Mouse (Mus musculus) stomach, embryonic 15.5 days (tissue): ENCODE measurements around the gene Rab5c. TPM values are rescaled to one million over a fixed set of nuclear protein-coding genes. Genes with fewer than 3 reads are reported as not detected.

Source experiments
- ATAC-seq: fragments of 200-750 bp; cut with Nextera tagmentation; 2 replicates; pipeline ENCODE4 v1.8.0; 2017; ENCODE audit warnings: low read depth, moderate number of reproducible peaks, moderate TSS enrichment; ENCODE audit not compliant: insufficient read depth, low FRiP score
- H3K27ac ChIP-seq: fragments of 300-500 bp; sonication (generic); 2 replicates; pipeline ENCODE4 v1.5.1; 2015; ENCODE audit warnings: mild to moderate bottlenecking, inconsistent platforms
- H3K27me3 ChIP-seq: fragments of 300-500 bp; sonication (generic); replicated peaks from 2 replicates; pipeline ENCODE4 v1.6.1; 2015; ENCODE audit warnings: inconsistent platforms
- H3K36me3 ChIP-seq: fragments of 300-500 bp; sonication (generic); 2 replicates; pipeline ENCODE4 v1.6.1; 2015; ENCODE audit warnings: inconsistent platforms
- H3K4me1 ChIP-seq: fragments of 300-500 bp; sonication (generic); 2 replicates; pipeline ENCODE4 v1.6.1; 2015; ENCODE audit warnings: inconsistent platforms
- H3K4me2 ChIP-seq: fragments of 300-500 bp; sonication (generic); 2 replicates; pipeline ENCODE4 v1.6.1; 2015; ENCODE audit warnings: mild to moderate bottlenecking, inconsistent platforms
- H3K4me3 ChIP-seq: fragments of 300-500 bp; sonication (generic); replicated peaks from 2 replicates; pipeline ENCODE4 v1.5.1; 2015; ENCODE audit warnings: inconsistent platforms
- H3K9ac ChIP-seq: fragments of 300-500 bp; sonication (generic); 2 replicates; pipeline ENCODE4 v1.6.1; 2015; ENCODE audit warnings: inconsistent platforms
- H3K9me3 ChIP-seq: fragments of 300-500 bp; sonication (generic); 2 replicates; pipeline ENCODE4 v1.6.1; 2016; ENCODE audit warnings: inconsistent platforms
- WGBS: fragments of 180-500 bp; shearing (Covaris S2); methylation state at CpG from one replicate; pipeline ENCODE4 v1.1.7; 2015; 5-methylcytosine and 5-hydroxymethylcytosine counted together
- polyA plus RNA-seq: library from polyadenylated mRNA; unstranded; fragments of >200 nt; fragmentation: Nextera tagmentation; extraction: Ambion mirVana; gene quantifications from 2 replicates; pipeline ENCODE4 v1.2.1, GENCODE M21; 2015

The Rab5c gene
- polyA plus RNA-seq, 1 experiment from 2014 or later: 25.5 TPM

DNA sequence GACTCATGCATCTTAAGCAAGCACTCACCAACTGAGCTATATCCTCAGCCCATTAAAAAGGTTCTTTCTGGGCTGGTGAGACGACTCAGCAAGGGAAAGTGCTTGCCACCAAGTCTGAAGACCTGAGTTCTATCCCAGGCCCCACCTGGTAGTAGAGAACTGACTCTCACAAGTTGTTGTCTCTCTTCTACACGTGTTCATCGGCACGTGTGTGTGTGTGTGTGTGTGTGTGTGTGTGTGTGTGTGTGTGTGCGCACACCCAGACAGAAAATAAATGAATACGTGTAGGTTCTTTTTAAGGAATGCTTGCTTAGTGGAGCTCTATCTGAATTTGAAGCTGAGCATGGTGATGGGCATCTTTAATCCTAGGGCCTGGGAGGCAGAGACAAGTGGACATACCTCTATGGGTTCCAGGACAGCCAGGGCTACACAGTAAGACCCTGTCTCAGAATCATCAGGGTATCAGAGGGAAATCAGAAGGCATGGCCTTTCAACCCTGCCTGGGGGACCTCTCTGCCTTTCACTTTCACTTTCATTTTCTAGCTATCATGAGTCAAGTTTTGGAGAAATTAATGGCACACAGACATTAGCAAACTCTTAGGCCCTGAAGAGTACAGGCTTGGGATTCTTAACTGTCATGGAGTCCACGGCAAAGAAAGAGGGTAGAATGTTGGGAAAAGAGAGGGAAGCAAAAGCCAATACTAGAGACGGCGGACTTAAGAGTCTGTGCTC is 2.7 kb downstream of the Rab5c start:
- Histone ChIP-seq H3K27ac (no peak overlapping the region), H3K4me1 (peaks cover 23% of the 10 kb centered on the region), H3K9ac (no peak overlapping the region), H3K36me3 (no peaks in the 10 kb centered on the region), H3K9me3 (no peaks in the 10 kb centered on the region), H3K4me3 (peak overlapping the region; percentile 100), H3K27me3 (no peaks in the 10 kb centered on the region), H3K4me2 (peak overlapping the region; percentile 75)
- ATAC-seq: no peak
- WGBS: 88% methylated on average over 9 of the region's 9 CpGs

DNA sequence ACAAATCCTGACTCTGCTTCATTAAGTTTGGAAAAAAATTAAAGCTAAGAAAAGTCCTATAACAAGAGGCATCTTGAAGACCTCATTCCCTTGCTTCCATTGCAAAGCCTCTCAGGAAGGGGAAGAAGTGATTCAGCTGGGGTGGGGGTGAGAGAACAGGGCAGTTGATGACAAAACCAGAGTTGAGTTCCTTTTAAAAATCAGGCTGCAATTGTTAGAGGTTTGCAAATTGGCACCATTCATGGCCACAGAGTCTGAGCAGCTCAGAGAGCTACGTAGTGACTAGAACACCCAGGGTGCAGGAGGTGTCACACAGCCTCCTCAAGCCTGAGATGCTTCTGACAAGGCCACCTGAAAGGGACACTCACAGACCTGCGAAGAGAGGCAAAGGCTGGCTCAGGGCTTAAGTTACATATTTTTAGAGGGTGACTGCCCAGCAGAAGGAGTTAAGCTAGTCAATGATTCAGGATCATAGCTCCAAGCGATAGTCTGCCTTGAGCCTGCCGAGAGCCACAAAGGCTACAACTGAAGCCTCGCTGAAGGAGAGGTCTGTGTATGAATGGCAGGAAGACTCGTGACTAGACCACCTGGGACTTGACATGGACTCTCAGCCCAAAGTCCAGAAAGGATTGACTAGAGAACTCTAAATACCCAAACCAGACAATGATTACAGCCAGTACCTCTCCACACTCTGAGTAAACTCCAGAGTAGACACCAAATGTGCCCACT is 7.4 kb downstream of the Rab5c start:
- no peak overlapping the region for H3K4me3 ChIP-seq
- ATAC-seq: no peak
- no peaks in the 10 kb centered on the region for H3K27me3 ChIP-seq
- H3K9me3 ChIP-seq: no peaks in the 10 kb centered on the region
- H3K9ac ChIP-seq: no peak overlapping the region
- no peaks in the 10 kb centered on the region for H3K36me3 ChIP-seq
- no peak overlapping the region for H3K4me2 ChIP-seq
- WGBS: 85% methylated on average over 6 of the region's 6 CpGs
- no peak overlapping the region for H3K27ac ChIP-seq
- peaks cover 4% of the 10 kb centered on the region for H3K4me1 ChIP-seq

DNA sequence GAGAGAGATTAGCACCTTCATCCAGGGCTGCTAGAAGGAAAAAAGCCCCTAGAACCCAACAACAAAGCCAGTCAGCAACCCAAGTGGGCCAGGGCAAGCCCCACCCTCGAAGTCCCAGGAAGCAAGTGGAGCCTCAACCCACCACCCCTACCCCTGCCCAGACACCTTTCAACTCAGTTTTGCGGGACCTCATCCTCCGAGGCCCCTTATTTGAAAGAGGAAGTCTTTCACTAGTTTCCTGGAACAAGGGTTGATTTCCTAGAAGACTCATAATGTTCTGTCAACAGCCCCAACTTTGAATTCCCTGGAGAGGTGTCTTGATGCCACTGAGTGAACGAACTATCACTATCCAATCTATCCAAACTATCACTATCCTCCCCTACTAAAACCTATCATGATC is 8.0 kb downstream of the Rab5c start:
- no peak overlapping the region for H3K4me3 ChIP-seq
- H3K4me2 ChIP-seq: no peak overlapping the region
- no peaks in the 10 kb centered on the region for H3K27me3 ChIP-seq
- peaks cover 5% of the 10 kb centered on the region for H3K4me1 ChIP-seq
- no peaks in the 10 kb centered on the region for H3K9me3 ChIP-seq
- H3K9ac ChIP-seq: no peak overlapping the region
- ATAC-seq: no peak
- H3K36me3 ChIP-seq: no peaks in the 10 kb centered on the region
- H3K27ac ChIP-seq: no peak overlapping the region
- WGBS: 80% methylated on average over 4 of the region's 4 CpGs

GRCm38 (mm10) chr11:100728601-100729000 is 9.4 kb downstream of the Rab5c start:
- no peak overlapping the region for H3K4me3 ChIP-seq
- no peaks in the 10 kb centered on the region for H3K36me3 ChIP-seq
- H3K27me3 ChIP-seq: no peaks in the 10 kb centered on the region
- H3K9ac ChIP-seq: no peak overlapping the region
- H3K4me1 ChIP-seq: peaks cover 10% of the 10 kb centered on the region
- no peak overlapping the region for H3K27ac ChIP-seq
- no peak overlapping the region for H3K4me2 ChIP-seq
- ATAC-seq: no peak
- 80% methylated on average over 6 of the region's 6 CpGs for WGBS
- no peaks in the 10 kb centered on the region for H3K9me3 ChIP-seq

DNA sequence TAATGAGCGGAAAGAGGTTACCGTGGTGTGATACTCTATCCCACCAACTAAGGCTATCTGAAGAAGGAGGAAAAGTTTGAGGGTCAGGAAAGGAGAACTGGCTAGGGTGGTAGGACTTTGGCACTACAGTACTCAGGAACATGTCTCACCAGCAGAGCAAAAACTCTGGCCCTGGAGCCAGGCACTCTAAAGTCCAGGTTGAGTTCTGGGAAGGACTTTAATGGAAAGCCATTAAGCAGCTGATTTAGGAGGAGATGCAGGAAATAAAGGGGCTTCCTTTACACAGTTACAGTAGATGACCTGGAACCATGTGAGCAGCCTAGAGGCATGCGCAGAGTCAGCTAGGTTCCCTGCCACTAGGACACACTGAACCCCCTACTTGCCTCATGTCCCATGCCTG is 10.8 kb downstream of the Rab5c start:
- Histone ChIP-seq H3K4me1 (peaks cover 16% of the 10 kb centered on the region), H3K4me3 (no peak overlapping the region), H3K4me2 (no peak overlapping the region), H3K9me3 (no peaks in the 10 kb centered on the region), H3K36me3 (no peaks in the 10 kb centered on the region), H3K27me3 (no peaks in the 10 kb centered on the region), H3K27ac (no peak overlapping the region), H3K9ac (no peak overlapping the region)
- no peak for ATAC-seq
- WGBS: 92% methylated on average over 3 of the region's 3 CpGs

DNA sequence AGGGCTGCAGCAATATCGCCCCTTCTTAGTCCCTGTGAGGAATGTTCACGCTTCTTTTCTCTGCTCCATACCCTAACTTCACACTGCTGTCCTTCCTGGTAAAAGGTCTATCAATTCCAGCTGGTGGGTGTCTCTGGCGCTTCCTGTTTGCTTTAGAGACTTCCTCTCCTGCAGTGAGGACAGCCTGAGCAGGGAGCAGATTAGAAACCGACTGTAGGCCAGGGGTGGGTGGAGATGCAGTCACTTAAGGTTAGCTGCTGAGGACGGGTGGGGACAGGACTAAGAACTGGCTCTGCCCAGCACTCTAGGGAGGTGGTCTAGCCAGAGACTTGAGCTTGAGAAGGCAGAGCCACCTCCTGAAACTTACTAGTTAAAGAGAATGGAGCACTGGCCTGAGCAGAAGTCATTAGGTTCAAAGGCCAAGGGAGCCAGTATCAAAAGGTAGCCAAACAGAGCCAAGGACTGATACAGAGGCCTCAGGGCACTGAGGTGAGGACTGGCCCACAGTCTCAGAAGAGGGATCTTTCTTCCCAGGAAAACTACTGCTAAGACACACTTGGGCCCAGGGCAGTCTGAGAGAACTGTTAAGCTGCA is 13.0 kb downstream of the Rab5c start:
- Histone ChIP-seq H3K4me3 (no peak overlapping the region), H3K4me1 (peaks cover 31% of the 10 kb centered on the region), H3K9me3 (no peaks in the 10 kb centered on the region), H3K4me2 (peak overlapping the region; percentile 19; the same call in 1 of the 2 replicates), H3K27ac (peak overlapping the region; percentile 70), H3K27me3 (no peaks in the 10 kb centered on the region), H3K9ac (no peak overlapping the region), H3K36me3 (no peaks in the 10 kb centered on the region)
- WGBS: 32% methylated on average over 5 of the region's 5 CpGs
- 0 out of 2 replicates have a peak, but pooled peaks have one; percentile 50 for ATAC-seq

DNA sequence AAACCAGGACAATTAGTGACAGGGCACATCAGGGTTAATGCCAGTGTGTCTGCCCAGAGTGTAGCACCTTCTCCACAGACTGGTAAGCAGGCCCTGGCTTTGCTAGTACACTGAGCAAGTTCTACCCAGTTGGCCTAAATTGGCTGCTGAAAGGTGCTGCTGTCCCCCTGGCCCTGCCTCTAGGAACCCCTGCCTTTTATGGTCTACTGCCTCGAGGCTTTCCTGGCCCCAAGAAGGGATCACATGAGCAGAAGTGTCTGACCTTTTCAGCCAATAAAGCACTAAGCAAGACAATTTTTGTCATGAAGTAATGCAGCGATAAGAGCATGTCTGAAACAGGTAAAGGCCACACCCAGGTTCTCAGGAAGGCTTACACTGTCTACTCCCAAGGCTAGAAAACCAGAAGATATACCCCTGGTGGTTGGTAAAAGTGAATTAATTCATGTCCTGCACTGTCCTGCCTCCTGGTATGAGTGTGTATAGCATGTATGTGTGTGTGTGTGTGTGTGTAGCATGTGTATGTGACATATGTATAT is 15.5 kb downstream of the Rab5c start:
- Histone ChIP-seq H3K27ac (peak overlapping the region; percentile 28; the same call in 1 of the 2 replicates), H3K4me3 (no peak overlapping the region), H3K27me3 (no peaks in the 10 kb centered on the region), H3K9me3 (no peaks in the 10 kb centered on the region), H3K36me3 (peaks cover 5% of the 10 kb centered on the region; the same call in 1 of the 2 replicates), H3K4me1 (peaks cover 31% of the 10 kb centered on the region), H3K9ac (no peak overlapping the region), H3K4me2 (no peak overlapping the region)
- 39% methylated on average over 2 of the region's 2 CpGs for whole genome bisulfite sequencing
- ATAC-seq: no peak

DNA sequence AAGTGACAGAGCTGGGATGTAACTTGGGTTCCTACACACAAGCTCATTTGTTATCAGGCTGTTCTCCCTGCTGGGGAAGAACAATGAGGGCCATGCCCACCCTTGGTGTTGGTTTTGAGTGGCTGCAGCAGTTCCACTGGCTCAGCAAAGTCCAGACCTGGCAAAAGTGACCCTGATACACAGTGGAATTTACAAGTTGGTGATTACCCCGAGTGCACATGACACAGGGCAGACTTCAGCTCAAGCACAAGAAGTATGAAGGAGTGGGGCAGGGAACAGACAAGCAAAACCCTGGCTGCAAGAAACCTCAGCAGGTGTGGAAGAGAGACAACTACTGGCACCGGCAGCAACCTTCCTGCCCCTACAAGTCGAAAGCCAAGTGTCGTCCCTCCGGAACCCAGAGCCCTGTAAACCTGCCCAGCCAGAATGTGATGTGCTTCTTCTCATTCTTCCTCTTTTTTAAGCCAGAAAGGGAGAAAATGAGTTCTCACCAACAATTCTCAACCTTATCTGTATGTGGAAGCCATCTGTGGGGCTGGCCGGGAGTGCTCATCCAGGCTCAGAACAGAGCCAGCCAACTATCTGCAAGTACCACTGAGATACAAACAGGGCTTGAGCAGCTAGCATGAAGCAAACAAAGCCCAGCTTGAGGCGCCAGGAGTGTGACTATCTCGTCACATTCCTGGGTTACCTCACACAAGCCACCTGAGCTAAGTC is 16.1 kb downstream of the Rab5c start:
- H3K4me1 ChIP-seq: peaks cover 31% of the 10 kb centered on the region
- peaks cover 8% of the 10 kb centered on the region for H3K36me3 ChIP-seq
- H3K9ac ChIP-seq: no peak overlapping the region
- peak overlapping the region; percentile 28; the same call in 1 of the 2 replicates for H3K27ac ChIP-seq
- H3K4me2 ChIP-seq: no peak overlapping the region
- no peaks in the 10 kb centered on the region for H3K27me3 ChIP-seq
- no peak overlapping the region for H3K4me3 ChIP-seq
- H3K9me3 ChIP-seq: no peaks in the 10 kb centered on the region
- WGBS: 59% methylated on average over 8 of the region's 8 CpGs
- ATAC-seq: no peak

GRCm38 (mm10) chr11:100721254-100721653 is 16.8 kb downstream of the Rab5c start:
- no peaks in the 10 kb centered on the region for H3K9me3 ChIP-seq
- peak overlapping the region; percentile 42; the same call in 1 of the 2 replicates for H3K27ac ChIP-seq
- H3K4me3 ChIP-seq: no peak overlapping the region
- peaks cover 14% of the 10 kb centered on the region for H3K36me3 ChIP-seq
- H3K4me2 ChIP-seq: no peak overlapping the region
- H3K4me1 ChIP-seq: peaks cover 31% of the 10 kb centered on the region
- H3K27me3 ChIP-seq: no peaks in the 10 kb centered on the region
- WGBS: 58% methylated on average over 4 of the region's 4 CpGs
- no peak for ATAC-seq
- H3K9ac ChIP-seq: no peak overlapping the region

DNA sequence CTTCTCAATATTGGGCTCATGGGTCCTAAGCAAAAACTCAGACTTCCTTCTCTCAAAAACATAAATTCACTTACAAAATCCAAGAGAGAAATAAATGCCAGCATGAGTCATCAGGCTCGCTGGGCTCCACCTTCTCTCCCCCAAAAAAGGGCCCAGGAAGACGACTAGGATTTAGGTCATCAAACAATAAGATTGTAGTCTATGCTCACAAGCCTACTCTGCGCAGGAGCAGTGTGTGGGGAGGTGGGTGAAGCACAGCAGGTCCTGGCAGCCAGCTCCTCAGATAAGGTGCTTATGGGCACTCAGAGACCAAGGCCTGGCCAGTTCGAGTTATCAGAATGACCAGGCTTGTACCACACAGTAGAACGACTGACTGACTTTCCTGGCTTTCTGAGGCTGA is 17.7 kb downstream of the Rab5c start:
- WGBS: 63% methylated on average over 5 of the region's 5 CpGs
- peaks cover 18% of the 10 kb centered on the region for H3K36me3 ChIP-seq
- no peak overlapping the region for H3K9ac ChIP-seq
- no peak for ATAC-seq
- no peaks in the 10 kb centered on the region for H3K9me3 ChIP-seq
- peaks cover 30% of the 10 kb centered on the region for H3K4me1 ChIP-seq
- H3K4me2 ChIP-seq: no peak overlapping the region
- H3K27me3 ChIP-seq: no peaks in the 10 kb centered on the region
- H3K4me3 ChIP-seq: no peak overlapping the region
- peak overlapping the region; percentile 42; the same call in 1 of the 2 replicates for H3K27ac ChIP-seq

DNA sequence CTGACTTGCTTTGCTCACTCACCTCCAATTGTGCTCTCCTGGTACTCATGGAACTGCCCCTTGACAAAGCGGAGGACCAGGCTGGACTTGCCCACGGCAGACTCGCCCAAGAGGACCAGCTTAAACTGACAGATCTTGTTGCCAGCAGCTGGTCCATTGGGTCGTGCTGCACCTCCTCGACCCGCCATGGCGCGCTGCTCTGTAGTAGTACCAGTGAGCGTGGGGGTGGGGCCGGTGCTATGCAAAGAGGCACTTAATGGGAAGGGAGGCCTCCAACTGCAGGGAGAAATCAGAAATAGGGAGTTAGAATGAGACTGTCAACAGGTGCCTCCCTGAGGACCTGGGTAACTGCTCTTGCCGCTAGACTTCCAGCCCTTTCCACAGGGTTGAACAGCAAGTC is 18.1 kb downstream of the Rab5c start:
- H3K9ac ChIP-seq: no peak overlapping the region
- 86% methylated on average over 11 of the region's 11 CpGs for WGBS
- no peaks in the 10 kb centered on the region for H3K27me3 ChIP-seq
- H3K4me3 ChIP-seq: no peak overlapping the region
- H3K9me3 ChIP-seq: no peaks in the 10 kb centered on the region
- H3K36me3 ChIP-seq: peaks cover 18% of the 10 kb centered on the region
- no peak for ATAC-seq
- peaks cover 25% of the 10 kb centered on the region for H3K4me1 ChIP-seq
- no peak overlapping the region for H3K4me2 ChIP-seq
- H3K27ac ChIP-seq: peak overlapping the region; percentile 18; the same call in 1 of the 2 replicates
